Comparison of ENCODE assay signal across 12 mouse cellular contexts in genomic region chr7:100501027-100501843, GRCm38 (mm10). TPM values are rescaled to one million over a fixed set of nuclear protein-coding genes. Genes with fewer than 3 reads are reported as not detected.
DNase-seq lines count a peak whose midpoint lies in the region; ATAC-seq and TF ChIP-seq lines count a peak whose summit lies in the region.
"Had no signal": no experiment of that assay in that cellular context is flagged by ENCODE, and none has a peak within 500 bp of the region (broad histone marks: within the 10 kb centered on the region; RNA-seq: fewer than 3 reads in every experiment).

No protein-coding gene starts in this region.

- TF ChIP-seq CTCF in MEL (IDR thresholded peaks at IDR 0.05 in 2 of 3, conservative IDR thresholded peaks at IDR 0.05 in 1 of 3; ENCODE audit: control insufficient read depth in 1 of 3, insufficient read depth in 1 of 3, low read depth in 2 of 3, low read length in 3 of 3, poor library complexity in 1 of 3, severe bottlenecking in 1 of 3), result no peak

- WGBS in liver, embryonic 12.5 days (ENCODE audit: insufficient replicate concordance), result 56% methylated on average over 6 of the region's 6 CpGs

- intact Hi-C loops in heart, postnatal 10 days (cut with DNase I), result no loop called here
- intact Hi-C loops in heart, postnatal 25 days (cut with DNase I), result no loop called here

- peak overlapping the region; percentile 13; the same call in 1 of the 2 replicates for H3K27ac ChIP-seq in MEL (ENCODE audit: control insufficient read depth, low read depth, low read length)
- peak overlapping the region; percentile 84 for H3K27ac ChIP-seq in liver, embryonic 12.5 days
- H3K27ac ChIP-seq: lung, embryonic 15.5 days had no signal

- peak; percentile 39 to 43 for DNase-seq in heart, postnatal 10 days
- no peak for DNase-seq in heart, postnatal 25 days (ENCODE audit: low spot score)
- peak; percentile 71 for DNase-seq in A20 (ENCODE audit: low read depth, low spot score)
- DNase-seq in MEL (ENCODE audit: low read depth, low spot score), result peak; percentile 50
- DNase-seq in retina, embryonic 14.5 days (ENCODE audit: low spot score), result no peak
- DNase-seq in right cerebral cortex, adult 2 months (ENCODE audit: low spot score in 2 of 2), result no peak
- no peak for DNase-seq in kidney, adult 9 months
- DNase-seq: retina, postnatal 1 day had no signal

- peaks cover 5% of the 10 kb centered on the region for H3K79me2 ChIP-seq in MEL (ENCODE audit: control insufficient read depth, insufficient read depth, low read length, poor library complexity)

- no peaks in the 10 kb centered on the region for H3K9me3 ChIP-seq in MEL (replicated peaks; ENCODE audit: insufficient read depth, low read length)
- H3K9me3 ChIP-seq in liver, embryonic 12.5 days (replicated peaks), result no peaks in the 10 kb centered on the region
- H3K9me3 ChIP-seq: lung, embryonic 15.5 days had no signal

- TF ChIP-seq EP300 in MEL (IDR thresholded peaks at IDR 0.05; ENCODE audit: low read depth in 1 of 2, low read length in 2 of 2), result no peak

- no peak overlapping the region for H3K4me2 ChIP-seq in liver, embryonic 12.5 days
- H3K4me2 ChIP-seq: lung, embryonic 15.5 days had no signal

- H3K36me3 ChIP-seq in MEL (ENCODE audit: control insufficient read depth in 1 of 2, insufficient read depth in 2 of 2, low read length in 2 of 2), result peaks cover 0 to 5% of the 10 kb centered on the region in 2 experiments; a peak in 3 of 4 replicates
- peaks cover 45% of the 10 kb centered on the region for H3K36me3 ChIP-seq in liver, embryonic 12.5 days

- peak; percentile 35 to 48 for TF ChIP-seq POLR2A in MEL (IDR thresholded peaks at IDR 0.05; ENCODE audit: control insufficient read depth in 1 of 2, insufficient read depth in 1 of 2, low read depth in 1 of 2, low read length in 2 of 2, poor library complexity in 1 of 2)

- no peak for TF ChIP-seq RAD21 in MEL (IDR thresholded peaks at IDR 0.05; ENCODE audit: low read depth, low read length)

- H3K27me3 ChIP-seq in MEL (ENCODE audit: control insufficient read depth in 1 of 2, insufficient read depth in 2 of 2, low read length in 2 of 2), result no peaks in the 10 kb centered on the region
- no peaks in the 10 kb centered on the region for H3K27me3 ChIP-seq in liver, embryonic 12.5 days (replicated peaks)
- H3K27me3 ChIP-seq: lung, embryonic 15.5 days had no signal

- no peak overlapping the region for H3K4me3 ChIP-seq in MEL (ENCODE audit: control insufficient read depth in 1 of 2, insufficient read depth in 1 of 2, low read depth in 2 of 2, low read length in 2 of 2)
- no peak overlapping the region for H3K4me3 ChIP-seq in liver, embryonic 12.5 days
- H3K4me3 ChIP-seq: erythroblast, embryonic 14.5 days; lung, embryonic 15.5 days had no signal

- no peak overlapping the region; the same call in 1 of the 2 replicates for H3K9ac ChIP-seq in MEL (ENCODE audit: control insufficient read depth, low read depth, low read length, poor library complexity, severe bottlenecking)
- no peak overlapping the region for H3K9ac ChIP-seq in liver, embryonic 12.5 days
- H3K9ac ChIP-seq: lung, embryonic 15.5 days had no signal

- peak; percentile 41 for ATAC-seq in liver, embryonic 12.5 days

- peaks cover 0 to 14% of the 10 kb centered on the region in 2 experiments; a peak in 2 of 4 replicates for H3K4me1 ChIP-seq in MEL (ENCODE audit: control insufficient read depth in 1 of 2, insufficient read depth in 2 of 2, low read length in 2 of 2)
- peaks cover 86% of the 10 kb centered on the region for H3K4me1 ChIP-seq in liver, embryonic 12.5 days

TF ChIP-seq in MEL, 35 proteins besides CTCF, POLR2A, EP300 and RAD21:
- TF ChIP-seq NELFE (IDR thresholded peaks at IDR 0.05; ENCODE audit: low read depth, low read length) (peak; percentile 47; the same call in 1 of the 2 replicates), MAZ (IDR thresholded peaks at IDR 0.05; ENCODE audit: low read depth, low read length) (no peak), ZNF384 (IDR thresholded peaks at IDR 0.05; ENCODE audit: low read depth, low read length) (no peak), NRF1 (IDR thresholded peaks at IDR 0.05; ENCODE audit: insufficient read depth, low read depth, low read length, poor library complexity, severe bottlenecking) (no peak), GABPA (IDR thresholded peaks at IDR 0.05; ENCODE audit: low read depth, low read length) (no peak), ELF1 (IDR thresholded peaks at IDR 0.05; ENCODE audit: low read depth, low read length) (no peak), MXI1 (IDR thresholded peaks at IDR 0.05; ENCODE audit: low read depth, low read length) (no peak), CHD2 (IDR thresholded peaks at IDR 0.05; ENCODE audit: low read length) (peak; percentile 39), SMC3 (IDR thresholded peaks at IDR 0.05; ENCODE audit: low read depth, low read length) (peak; percentile 22; the same call in 1 of the 2 replicates), ZKSCAN1 (IDR thresholded peaks at IDR 0.05; ENCODE audit: low read depth, low read length) (0 out of 2 replicates have a peak, but pooled peaks have one; percentile 42), ZMIZ1 (IDR thresholded peaks at IDR 0.05; ENCODE audit: low read depth, low read length) (peak; percentile 88), TBP (IDR thresholded peaks at IDR 0.05; ENCODE audit: low read depth, low read length) (no peak), USF1 (IDR thresholded peaks at IDR 0.05; ENCODE audit: low read depth, low read length) (no peak), BHLHE40 (IDR thresholded peaks at IDR 0.05; ENCODE audit: borderline replicate concordance, low read depth, low read length) (peak; percentile 10; the same call in 1 of the 2 replicates), ZC3H11A (IDR thresholded peaks at IDR 0.05; ENCODE audit: low read depth, low read length) (no peak), MYB (IDR thresholded peaks at IDR 0.05; ENCODE audit: low read depth, low read length) (0 out of 2 replicates have a peak, but pooled peaks have one; percentile 33), POLR2AphosphoS2 (IDR thresholded peaks at IDR 0.05; ENCODE audit: low read length) (peak; percentile 94), UBTF (IDR thresholded peaks at IDR 0.05; ENCODE audit: borderline replicate concordance, insufficient read depth, low read depth, low read length) (no peak), RCOR1 (IDR thresholded peaks at IDR 0.05; ENCODE audit: low read depth, low read length) (0 out of 2 replicates have a peak, but pooled peaks have one; percentile 11), POLR2AphosphoS5 (IDR thresholded peaks at IDR 0.05; ENCODE audit: borderline replicate concordance, low read depth, low read length) (peak; percentile 31; the same call in 1 of the 2 replicates), HCFC1 (IDR thresholded peaks at IDR 0.05; ENCODE audit: low read depth, low read length) (no peak)

RNA-seq across cellular contexts. Expression of gene Ucp2, which starts 8.1 kb away (rescaled TPM):
- 100 to 1,000 TPM; 835 to 891 TPM for total RNA-seq in heart, postnatal 10 days (2021)
- total RNA-seq in heart, postnatal 25 days (2021), result 100 to 1,000 TPM; 426 to 460 TPM
- 139 and 156 TPM in 2 replicates for total RNA-seq in MEL (2012; rRNA removed)
- polyA plus RNA-seq in MEL (2012; ENCODE audit: insufficient read depth in 1 of 2, insufficient read length in 2 of 2, low read depth in 1 of 2, low replicate concordance in 2 of 2, missing spikeins in 1 of 2), result 100 to 1,000 TPM in 1 of 2 experiments, not detected in 1; 724 TPM
- polyA plus RNA-seq in liver, embryonic 12.5 days (2016; fragmentation: Nextera tagmentation; extraction: Ambion mirVana), result 814 and 842 TPM in 2 replicates

RNA-seq across cellular contexts. Expression of gene Dnajb13, which starts 13.5 kb away (rescaled TPM):
- not detected for total RNA-seq in heart, postnatal 10 days (2021)
- not detected for total RNA-seq in heart, postnatal 25 days (2021)
- total RNA-seq in MEL (2012; rRNA removed), result 2.0 and 2.2 TPM in 2 replicates
- 1 to 10 TPM in 1 of 2 experiments, not detected in 1; 3.6 TPM for polyA plus RNA-seq in MEL (2012; ENCODE audit: insufficient read depth in 1 of 2, insufficient read length in 2 of 2, low read depth in 1 of 2, low replicate concordance in 2 of 2, missing spikeins in 1 of 2)
- 2.5 TPM in 2 replicates for polyA plus RNA-seq in liver, embryonic 12.5 days (2016; fragmentation: Nextera tagmentation; extraction: Ambion mirVana)
- polyA plus RNA-seq: erythroblast, embryonic 14.5 days had no signal

RNA-seq across cellular contexts. Expression of gene Ucp3, which starts 28.4 kb away (rescaled TPM):
- total RNA-seq in heart, postnatal 10 days (2021), result 100 to 1,000 TPM in 1 of 2 experiments, 10 to 100 TPM in 1; 62.7 to 107 TPM
- total RNA-seq in heart, postnatal 25 days (2021), result 10 to 100 TPM; 40.6 to 49.9 TPM
- 0.10 TPM in 1 of 2 replicates, not detected in the other for total RNA-seq in MEL (2012; rRNA removed)
- polyA plus RNA-seq in MEL (2012; ENCODE audit: insufficient read depth in 1 of 2, insufficient read length in 2 of 2, low read depth in 1 of 2, low replicate concordance in 2 of 2, missing spikeins in 1 of 2), result not detected
- polyA plus RNA-seq in liver, embryonic 12.5 days (2016; fragmentation: Nextera tagmentation; extraction: Ambion mirVana), result 0.10 TPM in 1 of 2 replicates, not detected in the other
- polyA plus RNA-seq: erythroblast, embryonic 14.5 days; intestine, embryonic 14.5 days had no signal

RNA-seq across cellular contexts. Expression of gene Coa4, which starts 35.6 kb away (rescaled TPM):
- 10 to 100 TPM in 1 of 2 experiments, 1 to 10 TPM in 1; 8.4 to 15.3 TPM for total RNA-seq in heart, postnatal 10 days (2021)
- total RNA-seq in heart, postnatal 25 days (2021), result 10 to 100 TPM; 14.1 to 16.3 TPM
- total RNA-seq in MEL (2012; rRNA removed), result 6.1 and 8.1 TPM in 2 replicates
- polyA plus RNA-seq in MEL (2012; ENCODE audit: insufficient read depth in 1 of 2, insufficient read length in 2 of 2, low read depth in 1 of 2, low replicate concordance in 2 of 2, missing spikeins in 1 of 2), result 10 to 100 TPM in 1 of 2 experiments, not detected in 1; 13.8 TPM
- 15.1 and 18.1 TPM in 2 replicates for polyA plus RNA-seq in liver, embryonic 12.5 days (2016; fragmentation: Nextera tagmentation; extraction: Ambion mirVana)

Comparison
In these comparisons a context has a peak if more than half of its experiments do, and no peak if none do; other contexts are left out.
1. DNase-seq: peak in heart, postnatal 10 days (2 of 2), A20 (single experiment) and MEL (single experiment); none in heart, postnatal 25 days (single experiment), retina, embryonic 14.5 days (single experiment), right cerebral cortex, adult 2 months (0 of 2) and kidney, adult 9 months (single experiment).
2. RNA of gene Ucp3, which starts 28.4 kb away (total RNA-seq): 62.7 to 107 TPM in heart, postnatal 10 days and 40.6 to 49.9 TPM in heart, postnatal 25 days; 0.10 TPM in MEL; every median in the first group is over 10 times any median in the second.